7 mouse cellular contexts compared by ENCODE assay signal in the genomic region with DNA sequence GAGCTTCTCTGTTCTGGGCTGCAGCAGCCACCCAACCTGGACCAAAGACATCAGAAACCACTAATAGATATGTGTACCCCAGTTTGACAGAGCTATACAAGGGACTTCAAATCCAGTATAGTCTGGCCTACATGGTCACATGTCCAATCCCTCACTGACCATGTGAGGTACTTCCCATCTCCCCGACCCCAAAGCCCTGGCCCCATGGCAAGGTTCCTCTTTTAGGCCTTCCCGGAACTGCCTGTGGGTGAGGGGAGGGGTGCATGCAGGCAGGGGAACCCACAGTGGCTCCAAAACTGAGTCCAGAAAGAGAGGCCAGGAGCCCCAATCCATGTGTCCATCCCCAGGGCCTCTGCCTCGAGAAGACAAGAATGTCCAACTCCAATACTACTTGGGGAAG. TPM values are rescaled to one million over a fixed set of nuclear protein-coding genes. Genes with fewer than 3 reads are reported as not detected.
A peak's percentile ranks its signal among the peaks of the same experiment; 100 is the strongest.
DNase-seq lines count a peak whose midpoint lies in the region; ATAC-seq lines count a peak whose summit lies in the region.

No protein-coding gene starts in this region.

- no peak for ATAC-seq in embryonic facial prominence, embryonic 11.5 days (replicated peaks; ENCODE audit: insufficient number of reproducible peaks, low FRiP score, low TSS enrichment, low read depth)
- ATAC-seq in limb, embryonic 11.5 days (ENCODE audit: insufficient number of reproducible peaks, low FRiP score, low TSS enrichment, low read depth): no peak
- peak; percentile 80 for ATAC-seq in neutrophil, adult 5-6 weeks (ENCODE audit: extremely low read depth, insufficient number of reproducible peaks, low FRiP score, poor library complexity, severe bottlenecking)

- no peak overlapping the region for H3K4me3 ChIP-seq in embryonic facial prominence, embryonic 11.5 days (ENCODE audit: low read depth, low read length)
- H3K4me3 ChIP-seq in limb, embryonic 11.5 days (ENCODE audit: low read depth, low read length): no peak overlapping the region

- H3K9ac ChIP-seq in embryonic facial prominence, embryonic 11.5 days (replicated peaks; ENCODE audit: low read length): no peak overlapping the region; the same call in 1 of the 2 replicates
- no peak overlapping the region for H3K9ac ChIP-seq in limb, embryonic 11.5 days (ENCODE audit: low read length)

- H3K4me1 ChIP-seq in embryonic facial prominence, embryonic 11.5 days (ENCODE audit: control insufficient read depth, insufficient read depth, low read length): peaks cover 20% of the 10 kb centered on the region
- H3K4me1 ChIP-seq in limb, embryonic 11.5 days (ENCODE audit: control insufficient read depth, insufficient read depth, low read length): peaks cover 33% of the 10 kb centered on the region

- peak; percentile 83 for DNase-seq in layer of hippocampus, adult 9-11 months
- DNase-seq in layer of hippocampus, adult 8-10 months (ENCODE audit: low spot score in 2 of 2): no peak
- DNase-seq in embryonic facial prominence, embryonic 11.5 days (ENCODE audit: low spot score): no peak
- DNase-seq in limb, embryonic 11.5 days (ENCODE audit: low spot score): no peak
- DNase-seq in embryo, embryonic 10 days (ENCODE audit: low spot score): no peak
- DNase-seq in left cerebral cortex, adult 18-20 months (ENCODE audit: low spot score in 2 of 2): no peak

- 53% methylated on average over 3 of the region's 3 CpGs for WGBS in embryonic facial prominence, embryonic 11.5 days
- WGBS in limb, embryonic 11.5 days: 62% methylated on average over 3 of the region's 3 CpGs

- H3K4me2 ChIP-seq in embryonic facial prominence, embryonic 11.5 days (ENCODE audit: low read depth, low read length): peak overlapping the region; percentile 29
- H3K4me2 ChIP-seq in limb, embryonic 11.5 days (ENCODE audit: low read depth, severe bottlenecking): peak overlapping the region; percentile 22; the same call in 1 of the 2 replicates

- H3K9me3 ChIP-seq in embryonic facial prominence, embryonic 11.5 days (replicated peaks; ENCODE audit: control insufficient read depth, low read length): no peaks in the 10 kb centered on the region
- H3K9me3 ChIP-seq in limb, embryonic 11.5 days (ENCODE audit: control insufficient read depth, low read length): no peaks in the 10 kb centered on the region

- peak overlapping the region; percentile 75 for H3K27ac ChIP-seq in embryonic facial prominence, embryonic 11.5 days (replicated peaks; ENCODE audit: low read depth, low read length)
- peak overlapping the region; percentile 39 for H3K27ac ChIP-seq in limb, embryonic 11.5 days (replicated peaks; ENCODE audit: low read depth, low read length)

- peaks cover 18% of the 10 kb centered on the region for H3K36me3 ChIP-seq in embryonic facial prominence, embryonic 11.5 days (replicated peaks; ENCODE audit: control insufficient read depth, insufficient read depth, low read depth, low read length)
- H3K36me3 ChIP-seq in limb, embryonic 11.5 days (ENCODE audit: control insufficient read depth, insufficient read depth, low read length): peaks cover 25% of the 10 kb centered on the region

- H3K27me3 ChIP-seq in embryonic facial prominence, embryonic 11.5 days (ENCODE audit: control insufficient read depth, insufficient read depth, low read length): no peaks in the 10 kb centered on the region
- H3K27me3 ChIP-seq in limb, embryonic 11.5 days (ENCODE audit: control insufficient read depth, insufficient read depth, low read length): no peaks in the 10 kb centered on the region

RNA-seq across cellular contexts. Expression of a gene that starts 6.8 kb away (rescaled TPM):
- 100 to 1,000 TPM; 160 to 168 (median 167) TPM for total RNA-seq in layer of hippocampus, adult 8-10 months (2022)
- 42.5 and 42.8 TPM in 2 replicates for polyA plus RNA-seq in embryonic facial prominence, embryonic 11.5 days (2014; fragmentation: Nextera tagmentation; extraction: Ambion mirVana)
- 51.4 and 58.3 TPM in 2 replicates for polyA plus RNA-seq in limb, embryonic 11.5 days (2014; fragmentation: Nextera tagmentation; extraction: Ambion mirVana)
- 54.6 and 59.8 TPM in 2 replicates for total RNA-seq in neutrophil, adult 5-6 weeks (2017)
- total RNA-seq in left cerebral cortex, adult 18-20 months (2021): 100 to 1,000 TPM; 202 to 209 TPM

RNA-seq across cellular contexts. Expression of a gene that starts 35.0 kb away (rescaled TPM):
- total RNA-seq in layer of hippocampus, adult 8-10 months (2022): 10 to 100 TPM; 18.1 to 25.0 (median 22.8) TPM
- 13.3 and 13.7 TPM in 2 replicates for polyA plus RNA-seq in embryonic facial prominence, embryonic 11.5 days (2014; fragmentation: Nextera tagmentation; extraction: Ambion mirVana)
- 9.0 and 10.8 TPM in 2 replicates for polyA plus RNA-seq in limb, embryonic 11.5 days (2014; fragmentation: Nextera tagmentation; extraction: Ambion mirVana)
- total RNA-seq in neutrophil, adult 5-6 weeks (2017): 229 and 273 TPM in 2 replicates
- 10 to 100 TPM; 17.0 to 17.1 TPM for total RNA-seq in left cerebral cortex, adult 18-20 months (2021)
